Comparison of ENCODE assay signal across 20 mouse cellular contexts in the genomic region with DNA sequence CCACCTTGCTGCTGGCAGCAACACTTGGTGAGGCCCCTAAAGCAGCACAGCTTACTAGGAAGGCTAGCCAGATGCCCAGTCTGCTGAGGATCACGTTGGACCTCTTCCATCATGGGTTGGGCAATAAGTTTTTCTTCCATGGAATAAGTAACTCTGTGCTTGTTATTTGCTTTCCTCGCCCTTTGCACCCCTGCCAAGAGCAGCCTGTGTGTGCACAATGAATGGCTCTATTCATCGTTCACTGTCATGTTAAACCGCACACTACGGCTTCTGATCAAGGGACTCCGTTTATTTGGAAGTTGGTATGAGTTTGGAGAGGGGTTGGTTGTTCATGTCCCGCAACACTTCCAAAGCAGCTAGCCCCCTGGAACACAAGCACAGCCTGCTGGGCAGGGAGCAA. TPM values are rescaled to one million over a fixed set of nuclear protein-coding genes. Genes with fewer than 3 reads are reported as not detected.
DNase-seq lines count a peak whose midpoint lies in the region; ATAC-seq and TF ChIP-seq lines count a peak whose summit lies in the region.
"Had no signal": no experiment of that assay in that cellular context is flagged by ENCODE, and none has a peak within 500 bp of the region (broad histone marks: within the 10 kb centered on the region; RNA-seq: fewer than 3 reads in every experiment).

No protein-coding gene starts in this region.

- intact Hi-C loops in left cerebral cortex, postnatal 25 days (cut with DNase I): no loop called here

- H3K9me3 ChIP-seq in hindbrain, postnatal 0 days (ENCODE audit: low read length): no peaks in the 10 kb centered on the region
- no peaks in the 10 kb centered on the region for H3K9me3 ChIP-seq in hindbrain, embryonic 11.5 days (ENCODE audit: control insufficient read depth, low read length)
- H3K9me3 ChIP-seq in intestine, embryonic 16.5 days (ENCODE audit: control insufficient read depth, low read length): no peaks in the 10 kb centered on the region
- H3K9me3 ChIP-seq: forebrain, embryonic 13.5 days; heart, embryonic 15.5 days had no signal

- DNase-seq in hindbrain, postnatal 0 days (ENCODE audit: low spot score): peak; percentile 32
- no peak for DNase-seq in hindbrain, embryonic 11.5 days (ENCODE audit: low spot score)
- peak; percentile 80 for DNase-seq in Muller cell, postnatal 12 days (ENCODE audit: inconsistent ontology term)
- DNase-seq in lung, postnatal 4 days: peak; percentile 38 to 52
- DNase-seq in urinary bladder, postnatal 10 days (ENCODE audit: low spot score): no peak
- DNase-seq in frontal cortex, postnatal 14 days (ENCODE audit: low spot score in 2 of 2): no peak
- no peak for DNase-seq in left cerebral cortex, postnatal 25 days (ENCODE audit: low spot score in 2 of 2)
- DNase-seq: adrenal gland, postnatal 25 days; cerebellum, adult 9-11 months; thymus, adult 18-20 months had no signal

- no peak for TF ChIP-seq CTCF in hindbrain, postnatal 0 days (IDR thresholded peaks at IDR 0.05; ENCODE audit: low read depth)

- no peak overlapping the region for H3K9ac ChIP-seq in hindbrain, postnatal 0 days (replicated peaks; ENCODE audit: low read length)
- no peak overlapping the region for H3K9ac ChIP-seq in hindbrain, embryonic 11.5 days (ENCODE audit: low read depth, low read length)
- 0 out of 2 replicates have a peak overlapping the region, but pooled peaks have one; percentile 12 for H3K9ac ChIP-seq in intestine, embryonic 16.5 days (ENCODE audit: low read depth, low read length)
- H3K9ac ChIP-seq: forebrain, embryonic 13.5 days; heart, embryonic 15.5 days; hindbrain, embryonic 14.5 days had no signal

- 0 out of 2 replicates have a peak, but pooled peaks cover 4% of the 10 kb centered on the region for H3K4me1 ChIP-seq in hindbrain, postnatal 0 days (ENCODE audit: insufficient read depth, low read length)
- no peaks in the 10 kb centered on the region; the same call in none of the 2 replicates for H3K4me1 ChIP-seq in hindbrain, embryonic 11.5 days (replicated peaks; ENCODE audit: control insufficient read depth, insufficient read depth, low read length)
- H3K4me1 ChIP-seq in intestine, embryonic 16.5 days (ENCODE audit: control insufficient read depth, insufficient read depth, low read length): peaks cover 15% of the 10 kb centered on the region

- no peaks in the 10 kb centered on the region for H3K36me3 ChIP-seq in hindbrain, postnatal 0 days (ENCODE audit: insufficient read depth, low read length)
- no peaks in the 10 kb centered on the region for H3K36me3 ChIP-seq in hindbrain, embryonic 11.5 days (ENCODE audit: control insufficient read depth, insufficient read depth, low read length)
- H3K36me3 ChIP-seq in intestine, embryonic 16.5 days (ENCODE audit: control insufficient read depth, insufficient read depth, low read length): no peaks in the 10 kb centered on the region
- H3K36me3 ChIP-seq: heart, embryonic 15.5 days had no signal

- H3K27me3 ChIP-seq in hindbrain, postnatal 0 days (ENCODE audit: insufficient read depth, low read length): no peaks in the 10 kb centered on the region
- H3K27me3 ChIP-seq in hindbrain, embryonic 11.5 days (ENCODE audit: control insufficient read depth, insufficient read depth, low read length): no peaks in the 10 kb centered on the region
- no peaks in the 10 kb centered on the region for H3K27me3 ChIP-seq in intestine, embryonic 16.5 days (replicated peaks; ENCODE audit: control insufficient read depth, insufficient read depth, low read length)
- H3K27me3 ChIP-seq: forebrain, embryonic 13.5 days; heart, embryonic 15.5 days; Patski had no signal

- H3K4me2 ChIP-seq in hindbrain, postnatal 0 days (ENCODE audit: low read depth, low read length): no peak overlapping the region
- no peak overlapping the region for H3K4me2 ChIP-seq in hindbrain, embryonic 11.5 days (replicated peaks; ENCODE audit: low read depth, low read length)
- no peak overlapping the region for H3K4me2 ChIP-seq in intestine, embryonic 16.5 days (ENCODE audit: low read depth, low read length)
- H3K4me2 ChIP-seq: forebrain, embryonic 13.5 days; heart, embryonic 15.5 days; hindbrain, embryonic 14.5 days had no signal

- no peak overlapping the region for H3K27ac ChIP-seq in hindbrain, postnatal 0 days
- no peak overlapping the region for H3K27ac ChIP-seq in hindbrain, embryonic 11.5 days (ENCODE audit: low read depth, low read length)
- peak overlapping the region; percentile 17; the same call in 1 of the 2 replicates for H3K27ac ChIP-seq in intestine, embryonic 16.5 days (ENCODE audit: low read length)
- H3K27ac ChIP-seq: forebrain, embryonic 13.5 days; heart, embryonic 15.5 days; hindbrain, embryonic 14.5 days; kidney, postnatal 0 days had no signal

- H3K4me3 ChIP-seq in hindbrain, postnatal 0 days (ENCODE audit: low read length): no peak overlapping the region
- no peak overlapping the region for H3K4me3 ChIP-seq in hindbrain, embryonic 11.5 days (ENCODE audit: low read depth, low read length)
- H3K4me3 ChIP-seq in intestine, embryonic 16.5 days (ENCODE audit: low read length): no peak overlapping the region
- H3K4me3 ChIP-seq: forebrain, embryonic 13.5 days; heart, embryonic 15.5 days; myocyte had no signal

- 32% methylated on average over 7 of the region's 7 CpGs for WGBS in hindbrain, postnatal 0 days
- WGBS in hindbrain, embryonic 11.5 days: 61% methylated on average over 7 of the region's 7 CpGs
- WGBS in intestine, embryonic 16.5 days: 53% methylated on average over 7 of the region's 7 CpGs

- no peak for ATAC-seq in hindbrain, postnatal 0 days
- no peak for ATAC-seq in hindbrain, embryonic 11.5 days (ENCODE audit: low FRiP score)
- ATAC-seq in intestine, embryonic 16.5 days: peak; percentile 24
- ATAC-seq: forebrain, embryonic 13.5 days; Patski had no signal

RNA-seq across cellular contexts. Expression of a gene that starts 1.7 kb away (rescaled TPM):
- 22.6 and 42.7 TPM in 2 replicates for total RNA-seq in hindbrain, postnatal 0 days (2014; rRNA removed)
- 25.9 and 29.1 TPM in 2 replicates for polyA plus RNA-seq in hindbrain, postnatal 0 days (2015; fragmentation: Nextera tagmentation; extraction: Ambion mirVana)
- polyA plus RNA-seq in hindbrain, embryonic 11.5 days (2014; fragmentation: Nextera tagmentation; extraction: Ambion mirVana): 41.3 and 44.3 TPM in 2 replicates
- 141 and 148 TPM in 2 replicates for polyA plus RNA-seq in intestine, embryonic 16.5 days (2015; fragmentation: Nextera tagmentation; extraction: Ambion mirVana)
- total RNA-seq in left cerebral cortex, postnatal 25 days (2021): 10 to 100 TPM; 68.0 to 83.2 TPM

RNA-seq across cellular contexts. Expression of a gene that starts 1.8 kb away (rescaled TPM):
- total RNA-seq in hindbrain, postnatal 0 days (2014; rRNA removed): 6.7 and 8.0 TPM in 2 replicates
- 4.2 and 5.7 TPM in 2 replicates for polyA plus RNA-seq in hindbrain, postnatal 0 days (2015; fragmentation: Nextera tagmentation; extraction: Ambion mirVana)
- 0.15 and 0.65 TPM in 2 replicates for polyA plus RNA-seq in hindbrain, embryonic 11.5 days (2014; fragmentation: Nextera tagmentation; extraction: Ambion mirVana)
- polyA plus RNA-seq in intestine, embryonic 16.5 days (2015; fragmentation: Nextera tagmentation; extraction: Ambion mirVana): 0.16 and 0.28 TPM in 2 replicates
- 100 to 1,000 TPM; 265 to 294 TPM for total RNA-seq in left cerebral cortex, postnatal 25 days (2021)

RNA-seq across cellular contexts. Expression of a gene that starts 37.6 kb away (rescaled TPM):
- total RNA-seq in hindbrain, postnatal 0 days (2014; rRNA removed): 0.10 TPM in 1 of 2 replicates, not detected in the other
- polyA plus RNA-seq in hindbrain, postnatal 0 days (2015; fragmentation: Nextera tagmentation; extraction: Ambion mirVana): 0.03 and 0.05 TPM in 2 replicates
- 0.05 TPM in 1 of 2 replicates, not detected in the other for polyA plus RNA-seq in hindbrain, embryonic 11.5 days (2014; fragmentation: Nextera tagmentation; extraction: Ambion mirVana)
- 0.01 TPM in 1 of 2 replicates, not detected in the other for polyA plus RNA-seq in intestine, embryonic 16.5 days (2015; fragmentation: Nextera tagmentation; extraction: Ambion mirVana)
- under 1 TPM in 1 of 2 experiments, not detected in 1; 0.07 TPM for total RNA-seq in left cerebral cortex, postnatal 25 days (2021)
- total RNA-seq: adrenal gland, postnatal 25 days; gastrocnemius, postnatal 4 days had no signal
- polyA plus RNA-seq: embryonic facial prominence, embryonic 11.5 days; forebrain, embryonic 13.5 days; heart, embryonic 15.5 days; kidney, postnatal 0 days; myocyte; Patski had no signal

RNA-seq across cellular contexts. Expression of a gene that starts 45.6 kb away (rescaled TPM):
- 115 and 116 TPM in 2 replicates for total RNA-seq in hindbrain, postnatal 0 days (2014; rRNA removed)
- polyA plus RNA-seq in hindbrain, postnatal 0 days (2015; fragmentation: Nextera tagmentation; extraction: Ambion mirVana): 4.0 and 4.6 TPM in 2 replicates
- polyA plus RNA-seq in hindbrain, embryonic 11.5 days (2014; fragmentation: Nextera tagmentation; extraction: Ambion mirVana): 3.9 and 4.6 TPM in 2 replicates
- 0.53 and 1.1 TPM in 2 replicates for polyA plus RNA-seq in intestine, embryonic 16.5 days (2015; fragmentation: Nextera tagmentation; extraction: Ambion mirVana)
- 100 to 1,000 TPM; 169 to 180 TPM for total RNA-seq in left cerebral cortex, postnatal 25 days (2021)
- total RNA-seq: megakaryocyte progenitor cell, adult 5-6 weeks had no signal

Comparison
In these comparisons a context has a peak if more than half of its experiments do, and no peak if none do; other contexts are left out.
1. DNase-seq: peak in hindbrain, postnatal 0 days (single experiment), Muller cell, postnatal 12 days (single experiment) and lung, postnatal 4 days (2 of 2); none in hindbrain, embryonic 11.5 days (single experiment), urinary bladder, postnatal 10 days (single experiment), frontal cortex, postnatal 14 days (0 of 2) and left cerebral cortex, postnatal 25 days (0 of 2).